Mouse (Mus musculus) hindbrain, embryonic 16.5 days (tissue): ENCODE data around the gene Ttll7. TPM values are rescaled to one million over a fixed set of nuclear protein-coding genes. Genes with fewer than 3 reads are reported as not detected.

ENCODE experiments used
- ATAC-seq: fragments of 200-750 bp; cut with Nextera tagmentation; 2 replicates; pipeline ENCODE4 v1.8.0; 2017; ENCODE audit warnings: moderate TSS enrichment, moderate library complexity
- H3K27ac ChIP-seq: fragments of 300-500 bp; sonication (generic); 2 replicates; pipeline ENCODE4 v1.5.1; 2014; ENCODE audit warnings: low read depth, mild to moderate bottlenecking, control low read depth, low read length, moderate library complexity
- H3K27me3 ChIP-seq: fragments of 300-500 bp; sonication (generic); replicated peaks from 2 replicates; pipeline ENCODE4 v1.6.1; 2014; ENCODE audit warnings: low read length; ENCODE audit not compliant: control insufficient read depth, insufficient read depth
- H3K36me3 ChIP-seq: fragments of 300-500 bp; sonication (generic); 2 replicates; pipeline ENCODE4 v1.6.1; 2014; ENCODE audit warnings: mild to moderate bottlenecking, low read length, moderate library complexity, mixed read lengths; ENCODE audit not compliant: control insufficient read depth, insufficient read depth
- H3K4me1 ChIP-seq: fragments of 300-500 bp; sonication (generic); 2 replicates; pipeline ENCODE4 v1.6.1; 2014; ENCODE audit warnings: low read depth, low read length; ENCODE audit not compliant: control insufficient read depth, insufficient read depth
- H3K4me2 ChIP-seq: fragments of 300-500 bp; sonication (generic); 2 replicates; pipeline ENCODE4 v1.6.1; 2014; ENCODE audit warnings: mild to moderate bottlenecking, low read length, control low read depth, moderate library complexity
- H3K4me3 ChIP-seq: fragments of 300-500 bp; sonication (generic); 2 replicates; pipeline ENCODE4 v1.5.1; 2014; ENCODE audit warnings: mild to moderate bottlenecking, low read length, control low read depth, moderate library complexity
- H3K9ac ChIP-seq: fragments of 300-500 bp; sonication (generic); 2 replicates; pipeline ENCODE4 v1.6.1; 2014; ENCODE audit warnings: low read depth, mild to moderate bottlenecking, control low read depth, low read length, moderate library complexity
- H3K9me3 ChIP-seq: fragments of 300-500 bp; sonication (generic); 2 replicates; pipeline ENCODE4 v1.6.1; 2014; ENCODE audit warnings: mild to moderate bottlenecking, low read length, moderate library complexity; ENCODE audit not compliant: control insufficient read depth
- WGBS: fragments of 180-500 bp; shearing (Covaris S2); extraction: QIAGEN DNeasy Blood & Tissue Kit; methylation state at CpG from one replicate; pipeline ENCODE4 v1.1.7; 2014; 5-methylcytosine and 5-hydroxymethylcytosine counted together
- polyA plus RNA-seq: library from polyadenylated mRNA; unstranded; fragments of >200 nt; fragmentation: Nextera tagmentation; extraction: Ambion mirVana; gene quantifications from 2 replicates; pipeline ENCODE4 v1.2.1, GENCODE M21; 2015

Ttll7 gene
- 7.8 and 9.4 TPM in 2 replicates for polyA plus RNA-seq

- Histone ChIP-seq H3K4me1 (peaks cover 6% of the 10 kb centered on the region; the same call in 1 of the 2 replicates), H3K36me3 (no peaks in the 10 kb centered on the region), H3K9me3 (no peaks in the 10 kb centered on the region), H3K9ac (peak within 1 kb of the TSS; percentile 74), H3K4me2 (peak within 1 kb of the TSS; percentile 71), H3K4me3 (peak within 1 kb of the TSS; percentile 57), H3K27me3 (no peaks in the 10 kb centered on the region), H3K27ac (peak within 1 kb of the TSS; percentile 74)
- WGBS, result under 1% methylated on average over 26 of the region's 36 CpGs
- ATAC-seq, result peak; percentile 98
Observed at GRCm38 (mm10) chr3:146851966-146852891, at the start of gene Ttll7. Ttll7 (plus strand) TSS chr3:146852367.

DNA sequence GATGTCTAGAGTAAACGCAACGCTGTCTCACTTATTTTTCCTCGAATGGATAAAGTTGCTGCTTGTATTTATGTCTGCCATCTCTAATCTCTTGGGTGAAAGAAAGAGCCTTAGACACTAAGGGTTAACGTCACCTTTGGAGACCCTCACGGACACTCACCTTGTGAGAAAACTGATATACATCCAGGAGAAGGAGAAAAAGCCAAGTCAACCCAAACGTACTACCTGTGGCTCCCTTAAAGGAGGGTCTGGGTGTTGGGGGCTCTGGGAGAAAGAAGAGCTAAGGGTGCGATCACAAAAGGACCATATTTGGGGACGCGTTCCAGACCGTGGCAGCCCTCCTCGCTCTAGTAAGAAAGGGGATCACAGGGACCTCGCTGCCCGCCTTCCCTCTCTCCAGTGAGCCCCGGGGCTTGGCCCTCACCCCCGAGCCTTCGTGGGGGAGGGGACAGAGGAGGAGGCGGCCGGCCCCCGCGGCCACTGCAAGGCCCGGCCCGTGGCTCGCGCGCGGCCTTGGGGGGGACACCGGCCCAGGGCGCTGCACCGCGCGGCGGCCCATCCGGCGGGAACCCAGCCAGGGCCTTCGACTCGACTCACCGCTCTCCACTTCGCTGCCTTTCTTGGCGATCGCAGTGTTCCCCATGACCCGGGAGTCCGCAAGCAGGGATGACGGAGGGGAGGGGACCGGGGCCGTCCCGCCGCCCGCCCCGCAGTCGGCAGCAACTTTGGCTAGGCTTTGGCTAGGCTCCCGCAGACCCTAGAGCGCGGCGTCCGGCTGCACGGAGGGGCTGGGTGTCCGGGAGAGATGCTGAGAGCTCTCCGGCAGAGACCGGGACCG is 39.9 kb upstream of the Ttll7 start:
- peak overlapping the region; percentile 89 for H3K4me3 ChIP-seq
- H3K36me3 ChIP-seq, result no peaks in the 10 kb centered on the region
- H3K4me1 ChIP-seq, result peaks cover 14% of the 10 kb centered on the region
- no peaks in the 10 kb centered on the region for H3K9me3 ChIP-seq
- peak overlapping the region; percentile 73 for H3K4me2 ChIP-seq
- peak overlapping the region; percentile 83 for H3K9ac ChIP-seq
- no peaks in the 10 kb centered on the region; the same call in 1 of the 2 replicates for H3K27me3 ChIP-seq
- under 1% methylated on average over 55 of the region's 60 CpGs for WGBS
- H3K27ac ChIP-seq, result peak overlapping the region; percentile 95
- no peak; the same call in 1 of the 2 replicates for ATAC-seq

DNA sequence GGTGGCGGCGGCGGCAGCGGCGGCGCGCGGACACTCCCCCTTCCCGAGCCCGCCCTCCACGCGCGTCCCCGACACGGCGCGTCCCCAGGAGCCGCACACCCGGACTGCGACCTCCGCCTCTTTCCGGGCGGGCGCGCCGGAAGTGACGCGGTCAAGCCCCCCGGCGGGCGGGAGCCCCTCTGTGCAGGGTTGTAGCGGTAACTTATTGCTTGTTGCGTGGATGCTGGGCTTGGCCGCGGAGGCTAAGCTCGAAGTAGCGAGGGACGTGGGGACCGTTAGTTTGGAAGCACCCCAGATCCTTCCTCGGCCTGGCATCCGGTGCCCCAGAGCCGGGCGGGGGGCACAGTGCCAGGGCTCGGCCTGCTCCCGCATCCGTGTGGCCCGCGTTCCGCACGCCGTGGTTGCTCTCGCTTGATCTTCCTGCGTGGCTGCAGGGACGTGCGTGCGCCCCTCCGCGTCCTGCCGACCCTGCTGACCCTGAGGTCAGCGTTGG is 39.2 kb upstream of the Ttll7 start, which contains the start of gene Prkacb:
TSS of gene Prkacb (minus strand) at position 90 of the 493 bp plus-strand sequence.
- Histone ChIP-seq H3K36me3 (no peaks in the 10 kb centered on the region), H3K27ac (peak within 1 kb of the TSS; percentile 95), H3K9ac (peak within 1 kb of the TSS; percentile 83), H3K27me3 (no peaks in the 10 kb centered on the region; the same call in 1 of the 2 replicates), H3K4me3 (peak within 1 kb of the TSS; percentile 89), H3K9me3 (no peaks in the 10 kb centered on the region), H3K4me2 (peak within 1 kb of the TSS; percentile 84), H3K4me1 (peaks cover 14% of the 10 kb centered on the region)
- 1% methylated on average over 36 of the region's 60 CpGs for WGBS
- peak; percentile 97 for ATAC-seq

DNA sequence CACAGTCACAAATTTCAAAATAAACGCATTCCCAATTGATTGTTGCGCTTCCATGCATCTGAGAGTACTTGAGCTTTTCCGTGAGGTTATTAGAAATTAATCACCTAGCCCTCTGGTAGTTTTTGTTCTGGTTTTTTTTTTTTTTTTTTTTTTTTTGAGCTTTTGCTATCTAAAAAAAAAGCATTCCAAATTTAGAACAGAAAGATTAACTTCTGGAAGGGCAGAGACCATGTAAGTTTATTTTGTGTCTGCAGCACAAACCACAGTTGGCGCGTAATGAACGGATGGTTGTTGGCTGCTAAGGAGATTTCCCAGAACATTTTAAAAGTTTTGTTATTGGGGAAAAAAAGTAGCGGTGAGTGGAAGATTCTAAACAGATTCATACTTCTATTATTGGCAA is 38.5 kb upstream of the Ttll7 start:
- H3K4me2 ChIP-seq, result peak overlapping the region; percentile 84
- no peaks in the 10 kb centered on the region for H3K9me3 ChIP-seq
- 59% methylated on average over 7 of the region's 7 CpGs for WGBS
- H3K36me3 ChIP-seq, result no peaks in the 10 kb centered on the region
- no peak for ATAC-seq
- no peaks in the 10 kb centered on the region; the same call in 1 of the 2 replicates for H3K27me3 ChIP-seq
- H3K9ac ChIP-seq, result peak overlapping the region; percentile 83
- no peak overlapping the region; the same call in 1 of the 2 replicates for H3K27ac ChIP-seq
- peak overlapping the region; percentile 89 for H3K4me3 ChIP-seq
- H3K4me1 ChIP-seq, result peaks cover 14% of the 10 kb centered on the region

GRCm38 (mm10) chr3:146820718-146821117 is 31.4 kb upstream of the Ttll7 start:
- no peaks in the 10 kb centered on the region for H3K36me3 ChIP-seq
- no peak overlapping the region for H3K27ac ChIP-seq
- no peaks in the 10 kb centered on the region; the same call in 1 of the 2 replicates for H3K27me3 ChIP-seq
- H3K4me2 ChIP-seq, result no peak overlapping the region
- H3K4me1 ChIP-seq, result no peaks in the 10 kb centered on the region
- ATAC-seq, result no peak
- no peak overlapping the region for H3K9ac ChIP-seq
- H3K9me3 ChIP-seq, result no peaks in the 10 kb centered on the region
- 88% methylated on average over 4 of the region's 4 CpGs for WGBS
- no peak overlapping the region for H3K4me3 ChIP-seq

GRCm38 (mm10) chr3:146842766-146843165 is 9.4 kb upstream of the Ttll7 start:
- 71% methylated on average over 3 of the region's 3 CpGs for WGBS
- no peaks in the 10 kb centered on the region for H3K36me3 ChIP-seq
- no peak overlapping the region for H3K4me3 ChIP-seq
- no peak overlapping the region for H3K9ac ChIP-seq
- no peaks in the 10 kb centered on the region for H3K27me3 ChIP-seq
- ATAC-seq, result no peak
- no peaks in the 10 kb centered on the region for H3K9me3 ChIP-seq
- no peak overlapping the region for H3K4me2 ChIP-seq
- no peak overlapping the region for H3K27ac ChIP-seq
- no peaks in the 10 kb centered on the region for H3K4me1 ChIP-seq

- H3K4me3 ChIP-seq, result no peak overlapping the region
- H3K9ac ChIP-seq, result no peak overlapping the region
- no peaks in the 10 kb centered on the region for H3K27me3 ChIP-seq
- no peaks in the 10 kb centered on the region for H3K36me3 ChIP-seq
- no peaks in the 10 kb centered on the region for H3K4me1 ChIP-seq
- H3K4me2 ChIP-seq, result no peak overlapping the region
- H3K9me3 ChIP-seq, result no peaks in the 10 kb centered on the region
- 61% methylated on average over 6 of the region's 6 CpGs for WGBS
- ATAC-seq, result no peak
- H3K27ac ChIP-seq, result no peak overlapping the region
Observed at GRCm38 (mm10) chr3:146843470-146843869, 8.7 kb upstream of the Ttll7 start.

DNA sequence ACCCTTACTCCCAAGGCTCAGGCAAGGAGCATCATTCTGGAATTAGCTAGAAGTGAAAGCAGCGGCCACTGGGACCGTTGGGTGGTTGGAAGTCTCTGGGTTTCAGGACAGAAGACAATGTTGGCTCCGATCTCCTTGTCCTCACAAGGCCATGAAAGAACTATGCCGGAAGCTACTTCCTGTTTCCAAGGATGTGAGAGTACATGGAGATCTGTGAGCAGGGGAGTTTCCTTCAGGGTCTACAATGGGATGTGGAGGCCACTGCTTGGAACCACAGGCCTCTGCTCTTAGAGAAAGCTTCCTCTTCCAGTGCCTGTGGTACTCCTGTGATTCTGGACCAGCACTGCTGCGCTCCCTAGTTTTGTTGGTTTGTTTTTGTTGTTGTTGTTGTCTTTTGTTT is 5.9 kb upstream of the Ttll7 start:
- Histone ChIP-seq H3K4me2 (no peak overlapping the region), H3K4me3 (no peak overlapping the region), H3K27me3 (no peaks in the 10 kb centered on the region), H3K4me1 (no peaks in the 10 kb centered on the region), H3K36me3 (no peaks in the 10 kb centered on the region), H3K9ac (no peak overlapping the region), H3K27ac (no peak overlapping the region), H3K9me3 (no peaks in the 10 kb centered on the region)
- WGBS, result 96% methylated on average over 5 of the region's 5 CpGs
- ATAC-seq, result no peak
